Mouse (Mus musculus) heart, embryonic 13.5 days (tissue): ENCODE measurements at regions not wholly inside any gene's neighbourhood (a gene's known extent, or its start where the extent isn't known, plus 50 kb on each side); places are given as distances from the start of the nearest gene placed in this dataset.

Source experiments
- ATAC-seq: fragments of 200-750 bp; cut with Nextera tagmentation; 2 replicates; pipeline ENCODE4 v1.8.0; 2017; ENCODE audit warnings: moderate TSS enrichment; ENCODE audit not compliant: insufficient number of reproducible peaks, low FRiP score, low TSS enrichment; ENCODE audit errors: extremely low read depth
- H3K27ac ChIP-seq: fragments of 300-500 bp; sonication (generic); replicated peaks from 2 replicates; pipeline ENCODE4 v1.5.1; 2015; ENCODE audit warnings: moderate library complexity, mild to moderate bottlenecking, inconsistent platforms
- H3K27me3 ChIP-seq: fragments of 300-500 bp; sonication (generic); replicated peaks from 2 replicates; pipeline ENCODE4 v1.6.1; 2015; ENCODE audit warnings: mild to moderate bottlenecking, inconsistent platforms
- H3K36me3 ChIP-seq: fragments of 300-500 bp; sonication (generic); 2 replicates; pipeline ENCODE4 v1.6.1; 2015; ENCODE audit warnings: mild to moderate bottlenecking, inconsistent platforms
- H3K4me1 ChIP-seq: fragments of 300-500 bp; sonication (generic); 2 replicates; pipeline ENCODE4 v1.6.1; 2015; ENCODE audit warnings: inconsistent platforms
- H3K4me2 ChIP-seq: fragments of 300-500 bp; sonication (generic); 2 replicates; pipeline ENCODE4 v1.6.1; 2015; ENCODE audit warnings: inconsistent platforms, mild to moderate bottlenecking, moderate library complexity
- H3K4me3 ChIP-seq: fragments of 300-500 bp; sonication (generic); 2 replicates; pipeline ENCODE4 v1.5.1; 2015; ENCODE audit warnings: moderate library complexity, mild to moderate bottlenecking, inconsistent platforms
- H3K9ac ChIP-seq: fragments of 300-500 bp; sonication (generic); 2 replicates; pipeline ENCODE4 v1.6.1; 2015; ENCODE audit warnings: inconsistent platforms, mild to moderate bottlenecking, moderate library complexity
- H3K9me3 ChIP-seq: fragments of 300-500 bp; sonication (generic); 2 replicates; pipeline ENCODE4 v1.6.1; 2016; ENCODE audit warnings: inconsistent platforms
- WGBS: fragments of 180-500 bp; shearing (Covaris S2); methylation state at CpG from one replicate; pipeline ENCODE4 v1.1.7; 2015; ENCODE audit warnings: mixed read lengths; 5-methylcytosine and 5-hydroxymethylcytosine counted together

DNA sequence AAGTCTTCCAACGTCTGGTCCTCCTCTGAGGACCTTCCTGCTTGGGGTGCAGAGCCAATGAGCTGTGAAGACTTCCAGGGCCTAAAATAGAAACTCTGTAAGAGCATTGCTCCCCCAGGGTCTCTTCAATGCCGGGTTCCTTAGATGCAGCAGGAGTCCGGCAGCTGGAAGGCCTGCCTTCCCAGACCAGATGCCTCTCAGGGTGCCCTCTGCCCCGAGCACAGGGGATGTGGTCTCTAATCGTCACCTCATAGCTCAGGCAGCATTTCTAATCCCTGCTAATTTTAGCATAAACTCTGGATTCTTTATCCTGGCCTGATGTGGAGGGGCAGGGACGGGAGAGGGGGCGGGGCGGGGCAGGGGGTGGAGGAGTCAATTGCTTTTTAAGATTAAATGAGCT, 360.9 kb upstream of the Gm10131 start:
- Histone ChIP-seq H3K4me3 (0 out of 2 replicates have a peak overlapping the region, but pooled peaks have one; percentile 0), H3K9me3 (no peaks in the 10 kb centered on the region), H3K4me1 (peaks cover 68% of the 10 kb centered on the region), H3K27me3 (no peaks in the 10 kb centered on the region), H3K27ac (peak overlapping the region; percentile 77), H3K36me3 (no peaks in the 10 kb centered on the region), H3K4me2 (peak overlapping the region; percentile 33), H3K9ac (0 out of 2 replicates have a peak overlapping the region, but pooled peaks have one; percentile 37)
- ATAC-seq = no peak
- 17% methylated on average over 8 of the region's 8 CpGs for WGBS

DNA sequence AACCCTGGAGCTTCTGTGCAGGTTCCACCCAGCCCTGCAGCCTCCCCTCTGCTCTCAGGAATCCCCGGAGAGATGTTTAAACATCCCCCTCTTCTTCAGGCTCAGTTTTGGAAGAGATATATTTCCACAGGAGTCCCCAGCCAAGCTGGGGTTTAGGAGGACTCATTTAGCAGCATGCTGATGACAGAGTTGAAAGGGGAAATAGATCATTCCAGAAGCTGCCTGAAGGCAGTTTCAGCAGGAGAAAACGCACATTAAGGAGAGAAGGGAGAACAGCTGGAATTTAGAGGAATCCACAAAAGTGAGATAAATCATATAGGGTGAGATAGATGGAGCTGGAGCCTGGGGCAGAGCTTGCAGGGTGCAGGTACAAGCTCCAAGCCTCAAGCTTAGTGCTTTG, 357.6 kb upstream of the Gm10131 start:
- no peaks in the 10 kb centered on the region for H3K36me3 ChIP-seq
- WGBS = 44% methylated on average over 2 of the region's 2 CpGs
- H3K4me3 ChIP-seq = no peak overlapping the region
- no peak overlapping the region for H3K9ac ChIP-seq
- peaks cover 51% of the 10 kb centered on the region for H3K4me1 ChIP-seq
- H3K9me3 ChIP-seq = peaks cover 11% of the 10 kb centered on the region; the same call in 1 of the 2 replicates
- ATAC-seq = no peak
- no peak overlapping the region for H3K27ac ChIP-seq
- no peak overlapping the region for H3K4me2 ChIP-seq
- H3K27me3 ChIP-seq = no peaks in the 10 kb centered on the region

DNA sequence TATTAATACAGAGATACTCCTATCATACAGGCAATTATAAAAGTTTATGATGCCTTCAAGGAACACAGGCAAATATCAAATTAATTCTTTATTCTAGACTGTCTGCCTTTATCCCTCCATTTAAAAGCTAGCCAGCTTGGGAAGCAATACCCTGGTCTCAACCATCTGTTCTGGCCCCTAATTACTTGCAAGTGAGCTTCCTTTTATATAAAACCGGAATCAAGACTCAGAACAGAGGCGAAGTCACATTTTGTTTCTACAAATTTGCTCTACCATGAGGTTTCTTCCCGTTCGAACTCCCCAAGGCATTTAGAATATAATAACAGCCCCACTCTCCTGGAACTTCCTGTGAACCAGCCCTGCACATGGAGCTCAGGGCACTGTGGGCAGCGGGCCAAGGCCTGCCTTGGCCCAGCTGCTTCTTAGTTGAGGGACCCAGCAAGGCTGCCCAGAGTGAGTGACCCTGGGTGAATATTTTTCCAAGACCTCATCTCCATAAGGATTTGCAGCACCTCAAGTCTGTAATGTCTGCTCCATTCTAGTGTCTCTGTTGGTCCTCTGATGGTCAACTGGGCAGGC, 355.3 kb upstream of the Gm10131 start:
- WGBS = 72% methylated on average over 5 of the region's 5 CpGs
- Histone ChIP-seq H3K4me2 (no peak overlapping the region), H3K36me3 (no peaks in the 10 kb centered on the region), H3K9ac (no peak overlapping the region), H3K4me1 (peaks cover 30% of the 10 kb centered on the region), H3K9me3 (peaks cover 11% of the 10 kb centered on the region; the same call in 1 of the 2 replicates), H3K27ac (no peak overlapping the region), H3K4me3 (no peak overlapping the region), H3K27me3 (no peaks in the 10 kb centered on the region)
- ATAC-seq = no peak

DNA sequence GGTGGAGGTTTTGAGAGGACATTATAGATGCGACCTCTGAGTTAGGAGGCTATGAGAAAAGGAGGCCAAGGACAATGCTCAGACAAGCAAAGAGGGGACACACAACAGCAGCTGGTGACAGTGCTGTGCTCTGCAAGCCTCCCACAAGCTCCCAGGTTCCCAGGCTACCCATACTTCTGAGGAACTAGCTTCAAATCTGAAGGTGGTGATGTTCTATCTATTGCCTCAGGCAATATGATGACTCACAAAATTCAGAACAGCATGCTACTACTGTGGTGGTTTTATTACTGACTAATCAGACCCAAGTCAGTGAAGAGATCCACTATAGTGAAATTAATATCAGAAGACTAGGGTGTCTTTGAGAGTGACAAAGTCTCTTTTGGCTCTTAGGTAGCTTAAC, 353.9 kb upstream of the Gm10131 start:
- Histone ChIP-seq H3K27me3 (no peaks in the 10 kb centered on the region), H3K36me3 (no peaks in the 10 kb centered on the region), H3K9ac (no peak overlapping the region), H3K4me2 (no peak overlapping the region), H3K27ac (no peak overlapping the region), H3K9me3 (peaks cover 15% of the 10 kb centered on the region; the same call in 1 of the 2 replicates), H3K4me3 (no peak overlapping the region), H3K4me1 (peaks cover 18% of the 10 kb centered on the region)
- ATAC-seq = no peak
- 92% methylated on average over 1 of the region's 1 CpGs for WGBS

DNA sequence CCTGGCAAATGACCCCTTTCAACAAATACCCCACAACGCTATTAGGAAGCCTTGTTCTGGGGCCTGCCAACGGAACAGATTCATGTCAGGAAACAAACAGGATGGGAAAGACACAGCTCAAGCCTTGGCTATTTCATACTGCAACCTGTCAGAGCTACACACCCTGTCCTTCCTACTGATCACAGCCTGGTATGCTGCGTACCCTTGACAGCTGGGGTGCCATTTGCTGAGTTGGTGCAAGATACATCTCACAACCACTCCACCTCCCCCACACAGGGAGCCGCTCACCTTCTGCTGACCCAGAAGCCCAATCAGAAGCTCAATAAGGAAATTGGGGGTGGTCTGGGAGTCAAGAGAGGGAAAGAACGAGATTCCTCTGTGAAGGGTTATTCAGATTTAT, 350.7 kb upstream of the Gm10131 start:
- H3K27ac ChIP-seq = no peak overlapping the region
- H3K4me1 ChIP-seq = no peaks in the 10 kb centered on the region
- peaks cover 15% of the 10 kb centered on the region; the same call in 1 of the 2 replicates for H3K9me3 ChIP-seq
- H3K4me2 ChIP-seq = no peak overlapping the region
- no peaks in the 10 kb centered on the region for H3K27me3 ChIP-seq
- H3K36me3 ChIP-seq = no peaks in the 10 kb centered on the region
- H3K4me3 ChIP-seq = no peak overlapping the region
- WGBS = 68% methylated on average over 5 of the region's 5 CpGs
- ATAC-seq = no peak
- no peak overlapping the region for H3K9ac ChIP-seq

DNA sequence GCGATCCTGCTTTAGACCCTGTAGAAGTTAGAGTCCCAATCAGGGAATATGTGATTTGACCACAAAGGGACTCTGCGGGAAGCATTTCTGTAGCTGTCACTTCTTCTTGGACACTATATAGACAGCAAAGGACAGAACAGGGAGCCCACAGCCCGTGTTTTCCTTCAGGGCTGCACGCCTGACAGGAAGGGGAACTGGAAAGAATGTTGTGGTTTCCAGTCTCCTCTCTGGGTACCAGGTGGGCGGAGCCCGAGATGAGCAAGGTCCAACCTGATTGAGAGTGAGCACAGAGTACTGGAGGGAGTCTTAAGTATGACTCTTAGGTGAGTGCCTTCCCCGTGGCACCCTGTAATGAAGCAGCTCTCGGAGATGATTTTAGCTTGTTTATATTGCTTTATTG, 346.8 kb upstream of the Gm10131 start:
- Histone ChIP-seq H3K36me3 (no peaks in the 10 kb centered on the region), H3K4me1 (no peaks in the 10 kb centered on the region), H3K4me2 (no peak overlapping the region), H3K9me3 (peaks cover 5% of the 10 kb centered on the region; the same call in 1 of the 2 replicates), H3K4me3 (no peak overlapping the region), H3K27me3 (no peaks in the 10 kb centered on the region), H3K9ac (no peak overlapping the region), H3K27ac (no peak overlapping the region)
- WGBS = 75% methylated on average over 8 of the region's 8 CpGs
- no peak for ATAC-seq

DNA sequence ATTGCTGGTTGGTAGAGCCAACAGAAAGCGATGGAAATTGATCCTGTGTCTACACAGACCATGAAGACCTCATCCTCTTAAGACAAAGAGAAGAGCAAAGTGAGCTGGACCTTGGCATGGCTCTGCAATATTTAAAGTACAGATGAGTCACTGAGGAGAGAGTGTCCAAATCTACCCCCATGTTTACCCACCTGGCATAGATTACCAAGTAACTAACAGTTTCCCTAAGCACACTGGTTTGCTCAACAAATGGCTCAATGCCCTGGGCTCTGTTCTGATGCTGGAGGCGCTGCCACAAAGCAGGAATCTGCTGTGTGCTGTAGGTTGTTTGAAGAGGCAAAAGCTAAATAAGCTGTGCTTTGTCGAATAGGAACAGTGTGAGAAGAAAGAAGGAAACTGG, 345.0 kb upstream of the Gm10131 start:
- H3K9ac ChIP-seq = no peak overlapping the region
- 71% methylated on average over 3 of the region's 3 CpGs for WGBS
- H3K4me3 ChIP-seq = no peak overlapping the region

DNA sequence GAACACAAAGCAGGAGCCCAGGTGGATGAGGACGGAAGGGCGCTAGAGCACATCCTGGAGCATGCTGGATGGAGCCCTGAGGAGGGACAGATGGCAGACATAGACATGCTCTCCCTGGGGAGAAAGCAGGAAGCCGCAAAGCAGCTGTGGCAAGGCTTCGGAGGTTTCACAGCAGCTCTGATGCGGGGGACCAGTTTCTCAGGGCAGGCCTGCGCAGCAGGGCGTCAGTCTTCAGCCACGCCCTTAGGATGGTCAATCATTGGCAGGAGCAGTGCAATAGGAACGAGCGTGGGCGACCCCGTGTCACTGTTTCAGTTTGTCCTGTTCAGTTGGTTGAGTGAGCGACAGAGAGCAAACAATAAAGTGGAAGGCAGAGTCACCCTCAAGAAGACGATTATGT, 343.8 kb upstream of the Gm10131 start:
- H3K27me3 ChIP-seq = no peaks in the 10 kb centered on the region
- no peak overlapping the region for H3K27ac ChIP-seq
- no peak overlapping the region for H3K4me2 ChIP-seq
- H3K4me1 ChIP-seq = peaks cover 15% of the 10 kb centered on the region
- 79% methylated on average over 14 of the region's 14 CpGs for WGBS
- no peak overlapping the region for H3K4me3 ChIP-seq
- no peaks in the 10 kb centered on the region for H3K36me3 ChIP-seq
- no peak for ATAC-seq
- H3K9ac ChIP-seq = no peak overlapping the region
- H3K9me3 ChIP-seq = no peaks in the 10 kb centered on the region

More for the DNA sequence above, 345.0 kb upstream of the Gm10131 start:
- peaks cover 5% of the 10 kb centered on the region for H3K4me1 ChIP-seq
- H3K4me2 ChIP-seq = no peak overlapping the region
- H3K27me3 ChIP-seq = no peaks in the 10 kb centered on the region
- ATAC-seq = no peak
- H3K27ac ChIP-seq = no peak overlapping the region
- H3K9me3 ChIP-seq = peaks cover 5% of the 10 kb centered on the region; the same call in 1 of the 2 replicates
- no peaks in the 10 kb centered on the region for H3K36me3 ChIP-seq

DNA sequence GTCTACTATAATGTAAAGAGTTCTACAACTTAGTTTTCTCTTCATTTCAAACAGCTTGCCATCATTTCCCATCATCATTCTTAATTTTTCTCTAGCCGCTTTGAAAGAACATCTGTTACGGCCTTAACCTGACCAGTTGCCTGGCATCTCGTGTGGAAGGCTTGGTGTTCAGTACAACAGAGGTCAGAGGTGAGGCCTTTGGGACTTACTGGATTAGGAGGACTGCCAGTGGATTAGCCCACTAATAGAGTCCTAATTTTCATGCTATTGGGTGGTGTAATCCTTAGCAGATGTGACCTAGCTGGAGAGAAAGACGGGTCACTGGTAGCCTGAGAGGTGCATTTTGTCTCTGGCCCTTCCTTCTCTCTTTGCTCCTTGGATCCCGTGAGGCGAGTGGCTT, 341.3 kb upstream of the Gm10131 start:
- peaks cover 34% of the 10 kb centered on the region for H3K4me1 ChIP-seq
- H3K36me3 ChIP-seq = no peaks in the 10 kb centered on the region
- no peak for ATAC-seq
- no peaks in the 10 kb centered on the region for H3K9me3 ChIP-seq
- no peak overlapping the region for H3K4me2 ChIP-seq
- no peak overlapping the region for H3K4me3 ChIP-seq
- WGBS = 86% methylated on average over 6 of the region's 6 CpGs
- H3K9ac ChIP-seq = no peak overlapping the region
- H3K27ac ChIP-seq = no peak overlapping the region
- H3K27me3 ChIP-seq = no peaks in the 10 kb centered on the region

DNA sequence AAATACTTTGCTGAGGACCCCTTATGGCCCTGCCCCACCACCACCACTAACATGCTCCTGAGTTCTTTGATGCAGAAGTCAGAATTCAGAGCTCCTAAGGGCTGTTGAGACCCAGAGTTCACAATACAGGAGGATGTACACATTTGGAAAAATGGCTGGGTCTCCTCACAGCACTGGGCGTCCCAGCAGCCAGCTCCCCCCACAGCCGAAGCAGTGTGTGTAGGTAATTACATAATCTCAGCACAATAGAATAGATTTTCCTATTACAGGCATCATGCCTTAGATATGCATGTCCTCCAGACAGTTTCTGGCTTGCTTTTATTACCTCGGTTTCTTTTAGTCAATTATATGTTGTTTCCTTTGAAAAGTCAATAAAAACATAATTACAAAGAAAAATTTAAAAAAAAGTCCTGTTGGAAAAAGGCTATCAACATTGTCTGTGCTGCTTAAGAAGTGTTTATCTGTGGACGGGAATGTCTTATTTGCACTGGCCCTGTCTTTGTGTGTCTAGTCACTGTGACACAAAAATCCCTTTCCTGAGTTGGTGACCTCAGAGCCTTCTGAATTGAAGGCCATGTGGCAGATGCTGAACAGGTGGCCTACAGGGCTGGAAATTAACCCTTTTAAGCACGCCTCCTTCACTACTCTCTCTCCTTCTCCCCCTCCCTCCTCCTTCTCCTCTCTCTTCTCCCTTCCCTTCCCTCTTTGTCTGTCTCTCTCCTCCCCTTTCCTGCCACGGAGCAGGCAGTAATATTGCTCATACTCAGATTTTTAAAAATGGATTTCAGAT, 339.9 kb upstream of the Gm10131 start:
- 40% methylated on average over 6 of the region's 6 CpGs for WGBS
- Histone ChIP-seq H3K4me2 (no peak overlapping the region), H3K27ac (no peak overlapping the region), H3K36me3 (no peaks in the 10 kb centered on the region), H3K9me3 (no peaks in the 10 kb centered on the region), H3K4me1 (peaks cover 43% of the 10 kb centered on the region), H3K27me3 (no peaks in the 10 kb centered on the region), H3K4me3 (no peak overlapping the region), H3K9ac (no peak overlapping the region)
- no peak for ATAC-seq

DNA sequence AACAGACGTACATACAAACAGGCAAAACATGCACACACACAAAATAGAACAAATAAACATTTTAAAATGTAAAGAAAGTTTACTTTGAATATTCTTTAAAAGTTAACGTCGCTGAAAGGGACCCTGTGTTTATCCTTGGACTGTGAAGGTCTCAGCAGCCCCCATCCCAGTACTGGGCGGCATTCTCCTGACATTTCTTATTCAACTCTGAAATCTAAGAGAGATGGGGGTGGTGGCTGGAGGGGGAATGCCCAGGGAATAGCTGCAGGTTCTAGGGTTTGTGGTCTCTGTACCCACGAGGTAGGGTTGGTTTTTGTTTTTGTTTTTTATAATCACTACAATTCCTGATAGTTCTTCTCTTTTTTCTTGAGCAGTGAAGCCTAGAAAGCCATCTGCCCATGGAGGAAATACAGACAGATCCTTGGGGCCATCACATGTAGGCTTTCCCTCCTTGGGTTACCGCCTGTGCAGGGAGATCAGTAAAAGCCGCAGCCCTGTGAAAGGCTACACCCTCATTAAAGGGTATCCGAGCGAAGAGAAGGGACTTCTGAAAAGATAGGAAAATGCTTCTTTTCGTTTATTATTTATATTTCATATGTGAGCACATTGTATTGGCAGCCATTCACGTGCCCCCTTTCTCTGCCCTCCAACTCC, 338.0 kb upstream of the Gm10131 start:
- Histone ChIP-seq H3K9ac (no peak overlapping the region), H3K27me3 (no peaks in the 10 kb centered on the region), H3K4me2 (no peak overlapping the region), H3K9me3 (no peaks in the 10 kb centered on the region), H3K4me1 (peaks cover 43% of the 10 kb centered on the region), H3K36me3 (no peaks in the 10 kb centered on the region), H3K4me3 (no peak overlapping the region), H3K27ac (no peak overlapping the region)
- no peak for ATAC-seq
- WGBS = 84% methylated on average over 11 of the region's 11 CpGs
